Mouse (Mus musculus) CH12.LX (cell line): Measurements from ENCODE around the gene Mlxipl.

ENCODE experiments used
- CHD1 ChIP-seq: IDR thresholded peaks from 2 replicates; pipeline ENCODE4 v1.6.1; 2012; ENCODE audit warnings: low read depth, low read length, improper control_type of control experiment, inconsistent platforms
- CTCF ChIP-seq, 2 experiments: IDR thresholded peaks in 1 of 2; conservative IDR thresholded peaks in 1 of 2; 2 replicates each; pipeline ENCODE4 v1.5.1; 2011 to 2012; ENCODE audit warnings: low read depth in 2 of 2, low read length in 2 of 2, improper control_type of control experiment in 1 of 2, inconsistent platforms in 1 of 2, mild to moderate bottlenecking in 1 of 2, moderate library complexity in 1 of 2
- MXI1 ChIP-seq: IDR thresholded peaks from 2 replicates; pipeline ENCODE4 v1.6.1; 2011; ENCODE audit warnings: mild to moderate bottlenecking, low read depth, low read length, improper control_type of control experiment

- TF ChIP-seq CHD1 (no peak), CTCF (conservative IDR thresholded peaks at IDR 0.05 in 1 of 2, IDR thresholded peaks at IDR 0.05 in 1 of 2; ENCODE audit: low read depth in 2 of 2, low read length in 2 of 2) (peak in 1 of 2 experiments; percentile 22; a peak in 1 of 4 replicates), MXI1 (peak; percentile 76)
These were observed 97.1 kb downstream of the Mlxipl start, which contains the start of gene Baz1b for GRCm38 (mm10) chr5:135186621-135187348.
